Mouse (Mus musculus): ENCODE data around the gene Cers1. TPM values are rescaled to one million over a fixed set of nuclear protein-coding genes. Genes with fewer than 3 reads are reported as not detected.

Cers1 gene
- polyA plus RNA-seq, 1 experiment from 2014 or later = 3.6 TPM

GRCm38 (mm10) chr8:70343076-70343475, 27.5 kb downstream of the Cers1 start:
- no peak overlapping the region for H3K4me3 ChIP-seq (ENCODE audit: low read depth, low read length)
- no peaks in the 10 kb centered on the region for H3K27me3 ChIP-seq (ENCODE audit: insufficient read depth, low read length)
- H3K4me1 ChIP-seq (ENCODE audit: insufficient read depth) = no peaks in the 10 kb centered on the region
- no peak overlapping the region for H3K4me2 ChIP-seq
- no peak for DNase-seq
- H3K27ac ChIP-seq (ENCODE audit: low read depth) = no peak overlapping the region
- H3K9me3 ChIP-seq (ENCODE audit: low read depth, low read length) = no peaks in the 10 kb centered on the region
- peaks cover 78% of the 10 kb centered on the region for H3K36me3 ChIP-seq (ENCODE audit: insufficient read depth)
- ATAC-seq (ENCODE audit: insufficient read depth) = no peak
- TF ChIP-seq CTCF (IDR thresholded peaks at IDR 0.05; ENCODE audit: low read depth) = no peak
- WGBS = 66% methylated on average over 7 of the region's 7 CpGs
- H3K9ac ChIP-seq = no peak overlapping the region

GRCm38 (mm10) chr8:70343696-70344095, 28.1 kb downstream of the Cers1 start:
- no peak overlapping the region for H3K9ac ChIP-seq
- peaks cover 78% of the 10 kb centered on the region for H3K36me3 ChIP-seq (ENCODE audit: insufficient read depth)
- H3K4me2 ChIP-seq = no peak overlapping the region
- peak; percentile 64 for TF ChIP-seq CTCF (IDR thresholded peaks at IDR 0.05; ENCODE audit: low read depth)
- H3K27ac ChIP-seq (ENCODE audit: low read depth) = no peak overlapping the region
- H3K9me3 ChIP-seq (ENCODE audit: low read depth, low read length) = no peaks in the 10 kb centered on the region
- WGBS = 52% methylated on average over 6 of the region's 6 CpGs
- no peaks in the 10 kb centered on the region for H3K27me3 ChIP-seq (ENCODE audit: insufficient read depth, low read length)
- H3K4me3 ChIP-seq (ENCODE audit: low read depth, low read length) = no peak overlapping the region
- ATAC-seq (ENCODE audit: insufficient read depth) (0 out of 2 replicates have a peak, but pooled peaks have one; percentile 33), DNase-seq (peak; percentile 72)
- no peaks in the 10 kb centered on the region for H3K4me1 ChIP-seq (ENCODE audit: insufficient read depth)

- 79% methylated on average over 2 of the region's 2 CpGs for WGBS
- H3K4me2 ChIP-seq = no peak overlapping the region
- 0 out of 2 replicates have a peak, but pooled peaks have one; percentile 6 for ATAC-seq (ENCODE audit: insufficient read depth)
- TF ChIP-seq CTCF (IDR thresholded peaks at IDR 0.05; ENCODE audit: low read depth) = no peak
- DNase-seq = no peak
- H3K4me1 ChIP-seq (ENCODE audit: insufficient read depth) = no peaks in the 10 kb centered on the region
- peaks cover 78% of the 10 kb centered on the region for H3K36me3 ChIP-seq (ENCODE audit: insufficient read depth)
- no peak overlapping the region for H3K27ac ChIP-seq (ENCODE audit: low read depth)
- H3K27me3 ChIP-seq (ENCODE audit: insufficient read depth, low read length) = no peaks in the 10 kb centered on the region
- H3K4me3 ChIP-seq (ENCODE audit: low read depth, low read length) = no peak overlapping the region
- H3K9me3 ChIP-seq (ENCODE audit: low read depth, low read length) = no peaks in the 10 kb centered on the region
- no peak overlapping the region for H3K9ac ChIP-seq
Measured at GRCm38 (mm10) chr8:70344279-70344678, 28.7 kb downstream of the Cers1 start.

- 71% methylated on average over 4 of the region's 4 CpGs for WGBS
- no peak overlapping the region for H3K4me2 ChIP-seq
- H3K36me3 ChIP-seq (ENCODE audit: insufficient read depth) = peaks cover 57% of the 10 kb centered on the region
- 0 out of 2 replicates have a peak, but pooled peaks cover 12% of the 10 kb centered on the region for H3K4me1 ChIP-seq (ENCODE audit: insufficient read depth)
- H3K27ac ChIP-seq (ENCODE audit: low read depth) = no peak overlapping the region
- TF ChIP-seq CTCF (IDR thresholded peaks at IDR 0.05; ENCODE audit: low read depth) = no peak
- no peaks in the 10 kb centered on the region for H3K27me3 ChIP-seq (ENCODE audit: insufficient read depth, low read length)
- H3K4me3 ChIP-seq (ENCODE audit: low read depth, low read length) = no peak overlapping the region
- H3K9me3 ChIP-seq (ENCODE audit: low read depth, low read length) = no peaks in the 10 kb centered on the region
- no peak overlapping the region for H3K9ac ChIP-seq
- no peak for DNase-seq
- no peak for ATAC-seq (ENCODE audit: insufficient read depth)
Measured at GRCm38 (mm10) chr8:70347443-70347842, 31.9 kb downstream of the Cers1 start.

GRCm38 (mm10) chr8:70347860-70348420, 32.4 kb downstream of the Cers1 start:
- no peak overlapping the region for H3K4me2 ChIP-seq
- H3K4me1 ChIP-seq (ENCODE audit: insufficient read depth) = 0 out of 2 replicates have a peak, but pooled peaks cover 12% of the 10 kb centered on the region
- 72% methylated on average over 1 of the region's 1 CpGs for WGBS
- peaks cover 52% of the 10 kb centered on the region for H3K36me3 ChIP-seq (ENCODE audit: insufficient read depth)
- ATAC-seq (ENCODE audit: insufficient read depth) (no peak), DNase-seq (no peak)
- H3K4me3 ChIP-seq (ENCODE audit: low read depth, low read length) = no peak overlapping the region; the same call in 1 of the 2 replicates
- no peak overlapping the region for H3K9ac ChIP-seq
- no peaks in the 10 kb centered on the region for H3K9me3 ChIP-seq (ENCODE audit: low read depth, low read length)
- no peaks in the 10 kb centered on the region for H3K27me3 ChIP-seq (ENCODE audit: insufficient read depth, low read length)
- no peak for TF ChIP-seq CTCF (IDR thresholded peaks at IDR 0.05; ENCODE audit: low read depth)
- H3K27ac ChIP-seq (ENCODE audit: low read depth) = no peak overlapping the region

GRCm38 (mm10) chr8:70351035-70351999, 35.7 kb downstream of the Cers1 start:
- no peaks in the 10 kb centered on the region for H3K9me3 ChIP-seq (ENCODE audit: low read depth, low read length)
- WGBS = 32% methylated on average over 15 of the region's 15 CpGs
- DNase-seq (peak; percentile 28), ATAC-seq (ENCODE audit: insufficient read depth) (no peak)
- H3K36me3 ChIP-seq (ENCODE audit: insufficient read depth) = peaks cover 34% of the 10 kb centered on the region; the same call in 1 of the 2 replicates
- no peaks in the 10 kb centered on the region for H3K27me3 ChIP-seq (ENCODE audit: insufficient read depth, low read length)
- peaks cover 17% of the 10 kb centered on the region for H3K4me1 ChIP-seq (ENCODE audit: insufficient read depth)
- no peak overlapping the region; the same call in 1 of the 2 replicates for H3K27ac ChIP-seq (ENCODE audit: low read depth)
- H3K9ac ChIP-seq = peak overlapping the region; percentile 97
- no peak for TF ChIP-seq CTCF (IDR thresholded peaks at IDR 0.05; ENCODE audit: low read depth)
- peak overlapping the region; percentile 100 for H3K4me3 ChIP-seq (ENCODE audit: low read depth, low read length)
- peak overlapping the region; percentile 100 for H3K4me2 ChIP-seq

- no peak for TF ChIP-seq CTCF (IDR thresholded peaks at IDR 0.05; ENCODE audit: low read depth)
- no peak overlapping the region for H3K27ac ChIP-seq (ENCODE audit: low read depth)
Measured at GRCm38 (mm10) chr8:70352000-70352384, 36.4 kb downstream of the Cers1 start.

More at GRCm38 (mm10) chr8:70352000-70352384, 36.4 kb downstream of the Cers1 start:
- Histone ChIP-seq H3K36me3 (ENCODE audit: insufficient read depth) (peaks cover 31% of the 10 kb centered on the region; the same call in 1 of the 2 replicates), H3K4me2 (peak overlapping the region; percentile 100), H3K4me1 (ENCODE audit: insufficient read depth) (peaks cover 17% of the 10 kb centered on the region), H3K27me3 (ENCODE audit: insufficient read depth, low read length) (no peaks in the 10 kb centered on the region), H3K9ac (peak overlapping the region; percentile 97), H3K9me3 (ENCODE audit: low read depth, low read length) (no peaks in the 10 kb centered on the region), H3K4me3 (ENCODE audit: low read depth, low read length) (peak overlapping the region; percentile 100)
- WGBS = 15% methylated on average over 3 of the region's 3 CpGs
- ATAC-seq (ENCODE audit: insufficient read depth) = no peak
- no peak for DNase-seq
